In the genomic region with DNA sequence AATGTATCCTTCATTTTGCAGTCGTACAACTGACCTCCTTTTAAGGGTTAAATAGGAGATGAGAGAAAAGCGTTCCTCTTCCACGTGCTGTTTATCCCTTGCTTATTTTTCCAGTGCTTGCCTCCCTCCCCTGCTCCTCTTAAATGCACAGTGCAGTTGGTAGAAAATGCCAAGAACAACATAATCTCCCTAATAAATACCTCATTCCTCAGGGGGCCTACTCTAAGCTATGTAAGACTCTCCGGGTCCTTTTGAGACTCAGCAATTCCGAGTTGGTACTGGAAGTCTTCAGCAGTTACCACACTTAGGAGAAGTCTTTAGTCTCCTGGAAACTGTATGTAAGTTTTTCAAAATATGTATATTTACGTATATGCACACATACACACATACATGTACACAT, we compare ENCODE assay signal across 21 mouse cellular contexts. TPM values are rescaled to one million over a fixed set of nuclear protein-coding genes. Genes with fewer than 3 reads are reported as not detected.
DNase-seq lines count a peak whose midpoint lies in the region; ATAC-seq lines count a peak whose summit lies in the region.
"Had no signal": no experiment of that assay in that cellular context is flagged by ENCODE, and none has a peak within 500 bp of the region (broad histone marks: within the 10 kb centered on the region; RNA-seq: fewer than 3 reads in every experiment).

No protein-coding gene starts in this region.

- peaks cover 9% of the 10 kb centered on the region; the same call in 1 of the 2 replicates for H3K4me1 ChIP-seq in intestine, embryonic 16.5 days (ENCODE audit: control insufficient read depth, insufficient read depth, low read length)
- peaks cover 8% of the 10 kb centered on the region; the same call in 1 of the 2 replicates for H3K4me1 ChIP-seq in intestine, embryonic 15.5 days (replicated peaks)
- peaks cover 78% of the 10 kb centered on the region for H3K4me1 ChIP-seq in limb, embryonic 12.5 days (replicated peaks)
- H3K4me1 ChIP-seq in limb, embryonic 10.5 days: peaks cover 63% of the 10 kb centered on the region
- peaks cover 86% of the 10 kb centered on the region for H3K4me1 ChIP-seq in limb, embryonic 13.5 days

- no peak overlapping the region for H3K4me3 ChIP-seq in intestine, embryonic 16.5 days (ENCODE audit: low read length)
- no peak overlapping the region for H3K4me3 ChIP-seq in intestine, embryonic 15.5 days (replicated peaks)
- H3K4me3 ChIP-seq in limb, embryonic 12.5 days (replicated peaks): no peak overlapping the region
- H3K4me3 ChIP-seq in limb, embryonic 10.5 days: no peak overlapping the region
- no peak overlapping the region for H3K4me3 ChIP-seq in limb, embryonic 13.5 days
- H3K4me3 ChIP-seq: forebrain, embryonic 13.5 days; gastrocnemius, adult 2 months; heart, adult 2 months; heart, embryonic 15.5 days; hindbrain, embryonic 13.5 days had no signal

- ATAC-seq in intestine, embryonic 16.5 days: no peak
- no peak for ATAC-seq in intestine, embryonic 15.5 days
- ATAC-seq in limb, embryonic 12.5 days (ENCODE audit: insufficient number of reproducible peaks, insufficient read depth, low FRiP score, low TSS enrichment, low read depth): no peak
- peak; percentile 75 for ATAC-seq in limb, embryonic 13.5 days (ENCODE audit: low FRiP score, low read depth)
- ATAC-seq: forebrain, embryonic 13.5 days; hindbrain, postnatal 0 days had no signal

- WGBS in intestine, embryonic 16.5 days: 44% methylated on average over 6 of the region's 6 CpGs
- WGBS in intestine, embryonic 15.5 days: 42% methylated on average over 6 of the region's 6 CpGs
- 28% methylated on average over 6 of the region's 6 CpGs for whole genome bisulfite sequencing in limb, embryonic 12.5 days
- 63% methylated on average over 6 of the region's 6 CpGs for WGBS in limb, embryonic 10.5 days
- WGBS in limb, embryonic 13.5 days: 26% methylated on average over 6 of the region's 6 CpGs

- no peaks in the 10 kb centered on the region for H3K9me3 ChIP-seq in intestine, embryonic 16.5 days (ENCODE audit: control insufficient read depth, low read length)
- no peaks in the 10 kb centered on the region for H3K9me3 ChIP-seq in intestine, embryonic 15.5 days
- no peaks in the 10 kb centered on the region for H3K9me3 ChIP-seq in limb, embryonic 12.5 days
- H3K9me3 ChIP-seq in limb, embryonic 10.5 days (replicated peaks): no peaks in the 10 kb centered on the region
- H3K9me3 ChIP-seq in limb, embryonic 13.5 days: no peaks in the 10 kb centered on the region
- H3K9me3 ChIP-seq: forebrain, embryonic 13.5 days; G1E; heart, embryonic 15.5 days; hindbrain, embryonic 13.5 days had no signal

- no peaks in the 10 kb centered on the region for H3K36me3 ChIP-seq in intestine, embryonic 16.5 days (ENCODE audit: control insufficient read depth, insufficient read depth, low read length)
- H3K36me3 ChIP-seq in intestine, embryonic 15.5 days: no peaks in the 10 kb centered on the region; the same call in 1 of the 2 replicates
- peaks cover 33% of the 10 kb centered on the region for H3K36me3 ChIP-seq in limb, embryonic 12.5 days
- peaks cover 37% of the 10 kb centered on the region for H3K36me3 ChIP-seq in limb, embryonic 10.5 days
- peaks cover 28% of the 10 kb centered on the region for H3K36me3 ChIP-seq in limb, embryonic 13.5 days
- H3K36me3 ChIP-seq: G1E; heart, embryonic 15.5 days had no signal

- H3K9ac ChIP-seq in intestine, embryonic 16.5 days (ENCODE audit: low read depth, low read length): no peak overlapping the region
- no peak overlapping the region for H3K9ac ChIP-seq in intestine, embryonic 15.5 days
- no peak overlapping the region for H3K9ac ChIP-seq in limb, embryonic 12.5 days (replicated peaks)
- no peak overlapping the region for H3K9ac ChIP-seq in limb, embryonic 13.5 days
- H3K9ac ChIP-seq: forebrain, embryonic 13.5 days; heart, embryonic 15.5 days; hindbrain, embryonic 13.5 days had no signal

- no peak for DNase-seq in limb, embryonic 10.5 days (ENCODE audit: low spot score)
- DNase-seq in NIH3T3 (ENCODE audit: low read depth): peak; percentile 48
- no peak for DNase-seq in adrenal gland, postnatal 36 days
- no peak for DNase-seq in lung, postnatal 25 days (ENCODE audit: low spot score)
- DNase-seq: adrenal gland, postnatal 10 days; cerebellum, adult 11-12 months; cerebellum, adult 9-10 months; cerebellum, postnatal 25 days; gastrocnemius, adult 2 months; heart, adult 2 months; heart, postnatal 14 days had no signal

- 0 out of 2 replicates have a peak overlapping the region, but pooled peaks have one; percentile 54 for H3K4me2 ChIP-seq in intestine, embryonic 16.5 days (ENCODE audit: low read depth, low read length)
- no peak overlapping the region for H3K4me2 ChIP-seq in intestine, embryonic 15.5 days (replicated peaks)
- H3K4me2 ChIP-seq in limb, embryonic 12.5 days: peak overlapping the region; percentile 10; the same call in 1 of the 2 replicates
- peak overlapping the region; percentile 1; the same call in 1 of the 2 replicates for H3K4me2 ChIP-seq in limb, embryonic 13.5 days (replicated peaks)
- H3K4me2 ChIP-seq: forebrain, embryonic 13.5 days; heart, embryonic 11.5 days; heart, embryonic 15.5 days; hindbrain, embryonic 13.5 days had no signal

- H3K27ac ChIP-seq in intestine, embryonic 16.5 days (ENCODE audit: low read length): no peak overlapping the region
- H3K27ac ChIP-seq in intestine, embryonic 15.5 days: no peak overlapping the region
- no peak overlapping the region for H3K27ac ChIP-seq in limb, embryonic 12.5 days
- no peak overlapping the region for H3K27ac ChIP-seq in limb, embryonic 10.5 days
- no peak overlapping the region for H3K27ac ChIP-seq in limb, embryonic 13.5 days
- H3K27ac ChIP-seq: forebrain, embryonic 13.5 days; gastrocnemius, adult 2 months; heart, adult 2 months; heart, embryonic 15.5 days; hindbrain, embryonic 13.5 days; hindbrain, postnatal 0 days had no signal

- H3K27me3 ChIP-seq in intestine, embryonic 16.5 days (replicated peaks; ENCODE audit: control insufficient read depth, insufficient read depth, low read length): no peaks in the 10 kb centered on the region
- H3K27me3 ChIP-seq in intestine, embryonic 15.5 days (replicated peaks): no peaks in the 10 kb centered on the region
- H3K27me3 ChIP-seq in limb, embryonic 12.5 days: no peaks in the 10 kb centered on the region
- no peaks in the 10 kb centered on the region for H3K27me3 ChIP-seq in limb, embryonic 10.5 days (ENCODE audit: low read depth, poor library complexity, severe bottlenecking)
- H3K27me3 ChIP-seq in limb, embryonic 13.5 days: no peaks in the 10 kb centered on the region
- H3K27me3 ChIP-seq: forebrain, embryonic 13.5 days; heart, embryonic 15.5 days; hindbrain, embryonic 13.5 days had no signal

RNA-seq across cellular contexts. Expression of a gene that starts 22.9 kb away (rescaled TPM):
- polyA plus RNA-seq in intestine, embryonic 16.5 days (2015; fragmentation: Nextera tagmentation; extraction: Ambion mirVana): 11.5 and 11.7 TPM in 2 replicates
- 16.8 and 17.4 TPM in 2 replicates for polyA plus RNA-seq in intestine, embryonic 15.5 days (2015; fragmentation: Nextera tagmentation; extraction: Ambion mirVana)
- 59.1 and 64.1 TPM in 2 replicates for polyA plus RNA-seq in limb, embryonic 12.5 days (2016; fragmentation: Nextera tagmentation; extraction: Ambion mirVana)
- polyA plus RNA-seq in limb, embryonic 10.5 days (2016; fragmentation: Nextera tagmentation; extraction: Ambion mirVana): 50.5 and 64.8 TPM in 2 replicates
- polyA plus RNA-seq in limb, embryonic 13.5 days (2015; fragmentation: Nextera tagmentation; extraction: Ambion mirVana): 61.5 and 63.7 TPM in 2 replicates
- total RNA-seq in adrenal gland, postnatal 36 days (2021): 10 to 100 TPM; 25.9 to 32.3 TPM
- polyA plus RNA-seq: G1E had no signal
